Mouse (Mus musculus) testis, adult 2 months (tissue): ENCODE data around the gene Smarca4.

Experiments used
- CTCF ChIP-seq: fragments of 200-500 bp; IDR thresholded peaks from 2 replicates; pipeline ENCODE4 v1.5.1; 2012; ENCODE audit warnings: low read depth, mild to moderate bottlenecking, inconsistent platforms, low read length, moderate library complexity; ENCODE audit not compliant: control insufficient read depth, insufficient read depth, insufficient replicate concordance
- POLR2A ChIP-seq: fragments of 200-500 bp; IDR thresholded peaks from 2 replicates; pipeline ENCODE4 v1.6.1; 2012; ENCODE audit warnings: low read depth, mild to moderate bottlenecking, inconsistent platforms, low read length, moderate library complexity; ENCODE audit not compliant: control insufficient read depth

- TF ChIP-seq CTCF (no peak), POLR2A (no peak)
These were observed 24.7 kb upstream of the Smarca4 start for GRCm38 (mm10) chr9:21591127-21591830.
